Mouse (Mus musculus) brown adipose tissue, adult 24 weeks (tissue): ENCODE measurements around the gene Asap2. TPM values are rescaled to one million over a fixed set of nuclear protein-coding genes. Genes with fewer than 3 reads are reported as not detected.

Experiments used
- H3K27ac ChIP-seq: fragments of 200-500 bp; replicated peaks from 2 replicates; pipeline ENCODE4 v1.5.1; 2012; ENCODE audit warnings: low read depth, mild to moderate bottlenecking, low read length
- H3K4me1 ChIP-seq: fragments of 200-500 bp; 2 replicates; pipeline ENCODE4 v1.6.1; 2012; ENCODE audit warnings: low read length, mixed read lengths; ENCODE audit not compliant: control insufficient read depth, insufficient read depth, insufficient read length
- H3K4me3 ChIP-seq: fragments of 200-500 bp; 2 replicates; pipeline ENCODE4 v1.5.1; 2012; ENCODE audit warnings: low read depth, mild to moderate bottlenecking, low read length, moderate library complexity; ENCODE audit not compliant: insufficient read depth
- polyA plus RNA-seq: library from polyadenylated mRNA; stranded (reverse); fragments of >200 nt; gene quantifications from 2 replicates; pipeline ENCODE4 v1.2.4, GENCODE M21; 2012; ENCODE audit not compliant: missing spikeins, insufficient read depth, insufficient read length

The Asap2 gene
- polyA plus RNA-seq, 1 experiment, result 4.4 TPM

DNA sequence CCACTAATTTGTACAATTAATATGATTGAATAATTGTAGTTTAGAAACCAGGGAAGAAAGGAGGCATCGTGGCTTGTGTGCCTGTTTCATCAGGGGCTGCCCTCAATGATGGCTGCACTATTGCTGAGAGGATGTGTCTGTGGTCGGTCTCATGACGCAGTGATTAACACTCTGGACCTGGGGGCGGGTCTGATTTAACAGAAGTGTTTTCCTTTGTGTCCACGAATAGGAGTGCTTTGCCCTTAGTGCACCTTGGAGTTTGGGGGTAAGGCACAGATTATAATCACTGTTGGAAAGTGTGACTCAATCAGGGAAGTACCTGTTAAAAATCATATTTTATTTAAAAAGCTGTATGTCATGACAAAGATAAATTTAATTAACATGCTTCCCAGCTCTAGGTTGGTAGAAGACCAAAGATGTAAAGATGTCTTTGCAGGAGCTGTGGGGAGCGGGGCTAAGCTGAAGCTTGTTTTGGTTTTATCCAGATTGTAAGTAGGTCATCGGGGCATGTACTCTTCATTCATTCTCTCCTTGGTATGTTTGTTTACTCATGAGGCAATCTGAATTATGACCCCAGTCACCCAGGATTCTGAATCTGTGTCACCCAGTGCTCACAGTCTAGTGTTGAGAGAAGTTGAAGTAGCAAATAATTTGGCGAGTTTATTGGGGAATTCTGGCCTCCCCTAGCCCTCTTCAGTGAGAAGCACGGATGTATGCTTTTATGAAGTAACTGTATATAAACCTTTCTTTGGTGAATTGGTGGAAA is 152.4 kb downstream of the Asap2 start:
- Histone ChIP-seq H3K4me3 (no peak overlapping the region), H3K4me1 (peaks cover 31% of the 10 kb centered on the region), H3K27ac (no peak overlapping the region)

DNA sequence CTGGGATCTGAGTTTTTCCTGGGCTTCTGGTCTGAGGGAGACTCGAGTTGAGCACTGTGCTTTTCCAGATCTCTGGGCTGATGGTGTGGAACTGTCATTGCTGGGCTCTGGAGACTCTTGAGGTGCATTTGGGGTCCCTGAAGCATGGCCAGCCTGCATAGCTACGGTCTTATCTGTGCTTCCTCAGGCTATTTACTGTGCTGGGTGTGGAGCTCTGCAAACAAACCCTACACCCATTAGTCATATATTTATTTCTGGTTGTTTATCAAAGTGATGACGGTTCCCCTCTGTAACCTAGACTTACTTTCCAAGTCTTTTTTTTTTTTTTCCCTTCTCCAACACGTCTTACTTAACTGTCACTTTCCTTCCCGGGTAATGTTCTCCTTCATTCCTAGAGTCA is 154.3 kb downstream of the Asap2 start:
- H3K27ac ChIP-seq, result no peak overlapping the region
- no peak overlapping the region for H3K4me3 ChIP-seq
- H3K4me1 ChIP-seq, result peaks cover 28% of the 10 kb centered on the region

DNA sequence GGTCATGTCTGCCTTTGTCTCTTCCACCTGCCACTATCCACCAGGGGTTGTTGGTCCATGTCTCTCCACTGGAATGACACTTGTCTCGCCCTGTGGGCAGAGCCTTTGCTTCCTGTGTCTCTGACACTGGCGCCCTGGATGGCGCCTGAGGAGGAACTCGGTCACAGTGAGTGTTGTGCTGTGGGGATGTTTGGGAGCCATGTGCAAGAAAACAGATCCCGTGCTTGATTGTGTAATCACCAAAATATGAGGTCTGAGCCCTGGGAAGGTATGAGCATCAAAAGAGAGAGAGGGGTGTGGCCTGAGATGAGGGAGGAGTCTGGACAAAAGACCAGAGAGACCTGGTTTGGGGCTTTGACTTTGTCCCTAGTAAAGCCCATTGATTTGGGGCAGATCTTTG is 154.8 kb downstream of the Asap2 start:
- peaks cover 28% of the 10 kb centered on the region for H3K4me1 ChIP-seq
- H3K27ac ChIP-seq, result no peak overlapping the region
- no peak overlapping the region for H3K4me3 ChIP-seq

DNA sequence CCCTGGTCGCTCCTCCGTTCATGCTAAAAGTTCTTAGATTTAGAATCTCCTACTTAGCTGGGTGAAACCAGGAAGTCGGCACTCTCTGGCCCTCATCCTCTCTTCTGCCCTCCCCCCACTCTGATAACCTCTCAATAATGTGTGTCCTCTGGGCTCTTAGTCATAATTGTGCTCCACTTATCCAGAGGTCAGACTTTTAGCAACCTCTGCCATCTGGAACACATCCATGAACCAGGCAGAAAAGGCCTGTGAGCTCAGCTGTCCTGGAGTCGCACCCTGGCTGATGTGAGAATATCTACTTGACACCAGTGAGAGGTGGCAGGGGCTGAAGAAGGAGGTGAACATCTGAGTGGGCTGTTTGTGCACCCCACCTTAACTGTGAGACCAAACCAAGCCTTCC is 156.6 kb downstream of the Asap2 start:
- peaks cover 17% of the 10 kb centered on the region for H3K4me1 ChIP-seq
- H3K4me3 ChIP-seq, result no peak overlapping the region
- H3K27ac ChIP-seq, result 0 out of 2 replicates have a peak overlapping the region, but pooled peaks have one; percentile 3

DNA sequence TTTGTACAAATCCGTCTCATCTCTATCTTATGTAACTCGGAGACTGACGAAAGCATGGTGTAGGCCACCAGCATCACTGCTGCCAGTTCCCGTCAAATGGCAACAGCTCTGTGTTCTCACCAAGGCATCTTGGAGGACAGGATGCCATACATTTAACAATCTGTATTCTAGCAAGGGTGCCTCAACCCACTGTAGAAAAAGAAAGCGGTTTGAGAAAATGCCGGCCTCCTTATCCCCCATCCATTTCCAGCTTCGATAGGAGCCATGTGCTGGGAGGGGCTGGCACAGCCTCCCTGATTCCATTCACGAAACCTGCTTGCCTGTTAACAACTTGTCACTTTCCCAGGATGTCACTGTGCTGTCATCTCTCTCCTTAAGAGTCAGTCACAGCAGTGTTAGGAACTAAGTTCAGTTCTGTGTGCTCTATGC is 163.0 kb downstream of the Asap2 start:
- Histone ChIP-seq H3K4me3 (no peak overlapping the region), H3K27ac (no peak overlapping the region), H3K4me1 (peaks cover 16% of the 10 kb centered on the region)

DNA sequence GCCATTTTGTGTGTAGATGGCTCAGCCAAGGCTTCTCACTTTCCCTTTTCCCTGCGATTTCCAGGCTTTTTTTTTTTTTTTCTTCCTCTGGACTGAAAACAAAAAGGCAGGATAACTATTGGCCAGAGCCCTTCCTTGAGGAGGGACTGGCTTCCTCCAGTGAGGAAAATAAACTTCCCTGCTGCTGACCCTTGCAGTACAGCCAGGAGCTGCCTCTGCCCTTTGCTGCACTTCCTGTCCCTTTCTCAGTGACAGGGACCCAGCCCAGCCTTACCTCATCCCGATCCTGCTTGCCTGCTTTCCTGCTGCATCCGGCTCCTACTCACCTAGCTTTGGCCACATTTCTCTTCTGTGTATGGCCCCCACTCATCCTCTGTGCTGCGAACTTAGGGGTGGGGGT is 164.8 kb downstream of the Asap2 start:
- Histone ChIP-seq H3K27ac (peak overlapping the region; percentile 71; the same call in 1 of the 2 replicates), H3K4me3 (no peak overlapping the region), H3K4me1 (peaks cover 27% of the 10 kb centered on the region)

DNA sequence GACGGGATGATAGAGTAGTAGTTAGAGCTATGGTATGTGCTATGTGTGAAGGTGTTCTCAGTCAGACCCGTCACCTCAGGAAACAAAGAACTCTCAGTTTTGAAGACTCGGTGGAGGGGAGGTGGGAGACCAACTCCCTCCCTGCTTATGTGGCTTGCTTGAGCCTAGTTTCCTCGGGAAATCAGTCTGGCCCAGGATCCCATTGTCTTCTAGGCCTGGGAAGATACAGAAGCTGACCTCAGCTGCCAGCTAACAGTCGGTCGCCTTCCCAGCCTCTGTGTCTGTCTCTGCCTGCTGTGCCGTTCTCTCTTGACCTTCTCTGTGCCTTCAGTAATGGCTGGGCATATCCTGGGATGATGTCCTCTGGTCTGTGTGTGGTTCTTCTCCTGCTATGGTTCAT is 169.0 kb downstream of the Asap2 start:
- Histone ChIP-seq H3K27ac (peak overlapping the region; percentile 67), H3K4me1 (peaks cover 31% of the 10 kb centered on the region), H3K4me3 (no peak overlapping the region)

DNA sequence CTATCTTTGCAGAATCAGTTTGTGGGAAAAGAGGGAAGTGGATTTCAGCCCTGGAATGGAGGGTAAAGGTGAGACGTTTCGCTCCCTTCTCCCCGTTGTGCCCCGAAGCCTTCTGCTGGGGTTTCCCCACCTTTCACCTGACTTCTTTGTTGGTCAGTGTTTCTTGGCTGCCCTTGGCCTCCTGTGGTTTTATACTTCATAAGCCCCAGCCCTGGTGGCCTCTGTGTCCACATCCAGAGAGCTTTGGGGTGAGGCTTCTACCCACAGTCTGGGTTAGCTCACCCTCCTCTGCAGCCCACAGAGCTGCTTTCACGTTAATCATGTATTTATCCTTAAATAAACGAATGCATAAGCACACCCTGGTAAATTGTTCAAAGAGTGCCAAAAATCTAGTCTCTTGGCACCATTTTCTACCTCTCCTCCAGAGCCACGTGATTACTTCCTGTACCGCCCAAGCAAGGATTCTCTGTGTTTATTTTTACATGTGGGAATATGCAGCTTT is 170.1 kb downstream of the Asap2 start:
- peak overlapping the region; percentile 67 for H3K27ac ChIP-seq
- peaks cover 33% of the 10 kb centered on the region for H3K4me1 ChIP-seq
- peak overlapping the region; percentile 31 for H3K4me3 ChIP-seq

DNA sequence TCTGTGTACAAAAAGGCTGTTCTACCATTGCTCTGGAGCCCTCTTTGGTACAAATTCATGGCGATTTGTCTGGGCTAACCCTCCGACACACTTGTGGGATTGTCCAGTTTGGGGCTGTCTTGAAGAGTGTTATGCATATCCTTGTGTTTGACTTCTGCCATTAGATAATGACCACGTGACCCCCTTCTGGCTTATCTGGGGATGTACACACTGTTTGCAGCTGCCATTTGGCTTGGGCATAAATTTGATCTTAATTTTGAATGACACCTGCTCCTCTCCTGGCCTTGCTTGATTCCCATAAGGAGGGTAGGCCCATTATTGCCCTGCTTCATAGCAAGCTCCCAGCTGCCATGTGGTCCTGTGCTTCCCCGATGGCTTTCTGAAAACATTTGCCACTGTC is 171.6 kb downstream of the Asap2 start:
- Histone ChIP-seq H3K4me3 (no peak overlapping the region), H3K27ac (no peak overlapping the region), H3K4me1 (peaks cover 41% of the 10 kb centered on the region)

DNA sequence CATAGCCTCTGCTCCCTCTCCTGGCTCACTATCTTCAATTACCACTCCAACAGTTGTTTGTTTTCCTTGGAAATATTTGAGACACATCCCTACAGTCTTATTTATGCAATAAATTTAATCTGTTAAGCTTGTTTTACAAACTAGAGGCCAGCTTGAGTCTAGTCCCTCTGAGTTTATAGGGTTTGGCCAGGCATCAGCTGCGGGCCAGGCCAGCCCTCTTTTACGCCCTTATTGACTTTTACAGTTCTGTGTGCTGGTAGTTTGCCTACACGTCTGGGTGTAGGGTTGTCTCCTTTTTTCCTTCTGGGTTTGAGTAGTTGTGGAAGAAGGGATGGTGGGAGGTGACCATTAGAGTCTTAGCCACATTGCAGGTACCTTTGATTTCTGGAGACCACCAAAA is 173.4 kb downstream of the Asap2 start:
- H3K4me1 ChIP-seq, result peaks cover 51% of the 10 kb centered on the region
- no peak overlapping the region for H3K27ac ChIP-seq
- H3K4me3 ChIP-seq, result no peak overlapping the region

DNA sequence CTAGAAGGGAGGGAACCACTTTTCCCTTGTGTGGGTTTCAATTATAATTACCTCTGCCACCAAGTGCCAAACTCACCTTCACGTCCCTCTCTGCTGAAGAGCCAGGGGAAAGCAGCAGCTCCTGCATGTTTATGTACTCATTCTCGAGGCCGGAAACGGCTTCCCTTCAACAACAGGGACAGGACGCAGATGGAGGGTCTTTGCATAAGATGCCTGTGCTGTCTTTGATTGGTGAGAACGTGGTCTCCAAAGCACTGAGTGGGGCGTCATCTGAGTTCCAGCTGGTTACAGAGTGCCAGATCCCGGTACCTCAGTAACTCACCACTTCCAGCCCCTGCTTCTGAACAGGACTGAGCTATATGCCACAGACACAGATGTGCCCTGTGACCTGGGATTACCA is 174.0 kb downstream of the Asap2 start:
- Histone ChIP-seq H3K27ac (no peak overlapping the region; the same call in 1 of the 2 replicates), H3K4me1 (peaks cover 48% of the 10 kb centered on the region), H3K4me3 (no peak overlapping the region)

DNA sequence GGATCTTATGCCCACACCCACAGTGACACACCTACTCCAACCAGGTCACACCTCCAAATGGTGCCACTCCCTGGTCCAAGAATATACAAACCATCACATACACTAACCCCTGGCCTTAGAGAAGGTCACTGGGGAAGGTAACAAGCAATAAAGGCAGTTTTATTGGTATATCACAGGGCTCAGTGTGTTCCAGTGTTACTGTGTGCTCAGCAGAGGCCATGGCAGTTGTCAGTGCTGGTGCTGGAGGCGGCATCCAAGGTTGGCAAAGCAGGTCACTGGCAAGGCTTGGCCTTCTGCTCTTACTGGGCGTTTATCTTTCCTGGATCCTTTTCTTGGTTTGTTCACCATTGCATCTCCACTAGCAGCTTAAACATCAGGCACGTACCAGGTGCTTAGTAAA is 174.9 kb downstream of the Asap2 start:
- no peak overlapping the region for H3K27ac ChIP-seq
- H3K4me3 ChIP-seq, result no peak overlapping the region
- peaks cover 38% of the 10 kb centered on the region for H3K4me1 ChIP-seq

DNA sequence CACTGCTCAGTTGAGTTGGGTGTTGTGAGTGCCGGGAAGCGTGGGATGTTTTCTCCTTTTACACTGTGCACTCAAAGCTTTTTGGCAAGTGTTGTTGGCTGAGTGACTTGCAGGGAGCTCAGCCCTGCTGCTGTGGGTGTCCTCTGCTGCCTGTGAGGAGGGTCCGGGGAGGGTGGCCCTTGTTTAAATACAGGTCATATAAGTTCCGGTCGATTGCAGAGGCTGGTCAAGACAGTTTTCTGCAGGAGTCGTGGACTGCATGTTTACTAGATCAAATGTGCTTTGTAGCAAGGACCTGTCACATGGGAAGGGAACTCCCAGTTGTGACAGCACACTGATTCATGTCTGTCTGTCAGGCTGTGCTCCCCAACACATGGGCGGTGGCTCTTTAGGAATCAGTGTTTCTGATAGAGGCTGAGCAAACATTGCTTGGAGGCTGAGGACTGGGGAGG is 175.7 kb downstream of the Asap2 start:
- Histone ChIP-seq H3K4me1 (peaks cover 34% of the 10 kb centered on the region), H3K27ac (peak overlapping the region; percentile 36; the same call in 1 of the 2 replicates), H3K4me3 (no peak overlapping the region)

DNA sequence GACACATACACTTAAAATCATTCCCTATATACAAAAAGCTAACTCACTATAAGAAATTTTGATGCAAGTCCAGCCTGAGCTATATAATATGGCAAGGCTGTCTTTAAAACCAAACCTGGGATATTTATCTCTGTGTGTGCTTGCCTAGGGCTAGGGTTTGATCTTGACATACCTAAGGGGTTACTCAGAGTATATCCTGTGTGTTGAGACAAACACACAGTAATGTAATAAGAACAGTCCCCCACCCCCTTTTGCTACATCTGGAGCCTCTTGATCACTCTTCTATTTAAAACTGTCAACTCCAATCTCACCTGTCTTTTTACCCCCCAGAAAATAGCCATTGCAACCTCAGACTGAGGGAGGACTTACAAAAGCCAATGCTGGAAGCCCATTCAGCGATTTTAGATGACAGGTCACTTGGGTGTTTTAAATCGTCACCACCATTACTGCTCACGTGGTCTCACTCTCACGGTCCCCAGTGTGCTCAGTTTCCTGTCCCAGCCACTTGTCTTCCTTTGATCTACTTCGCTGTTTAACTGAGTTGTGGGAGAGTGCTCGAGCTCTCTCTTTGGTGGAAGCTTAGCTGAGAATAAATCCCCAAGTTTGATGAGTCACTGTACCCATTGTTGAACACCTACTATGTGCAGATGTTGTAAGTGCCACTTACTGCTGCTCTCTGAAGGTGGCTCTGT is 176.8 kb downstream of the Asap2 start:
- peaks cover 38% of the 10 kb centered on the region for H3K4me1 ChIP-seq
- no peak overlapping the region for H3K27ac ChIP-seq
- H3K4me3 ChIP-seq, result no peak overlapping the region

DNA sequence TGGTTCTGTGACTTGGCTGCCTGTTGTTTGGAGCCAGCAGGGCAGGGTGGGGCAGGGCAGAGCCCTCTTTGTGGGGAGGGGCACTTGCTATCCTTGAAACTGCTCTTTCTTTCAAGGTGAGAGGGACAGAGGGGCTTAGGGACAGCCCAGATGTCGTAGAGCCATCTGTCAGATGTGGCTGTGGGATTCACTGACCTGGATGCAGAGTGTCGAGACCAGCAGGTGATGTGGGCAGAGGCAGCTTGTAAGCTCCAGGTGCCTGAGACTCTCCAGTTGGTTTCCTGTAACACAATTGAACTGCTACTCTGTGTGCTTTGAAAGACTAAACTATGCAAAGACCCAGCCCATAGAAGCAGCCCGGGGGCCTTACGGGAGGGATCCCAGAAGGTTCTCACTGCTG is 177.5 kb downstream of the Asap2 start:
- no peak overlapping the region for H3K4me3 ChIP-seq
- no peak overlapping the region for H3K27ac ChIP-seq
- H3K4me1 ChIP-seq, result peaks cover 40% of the 10 kb centered on the region
